Mouse (Mus musculus): ENCODE data around the gene Lama2.

The Lama2 gene

GRCm38 (mm10) chr10:27619658-27620057, at the start of gene Lama2:
Gene Lama2 (minus strand): TSS chr10:27619758.
- no peak for DNase-seq (ENCODE audit: extremely low spot score)

- no peak for DNase-seq (ENCODE audit: extremely low spot score)
These were observed 44.8 kb upstream of the Lama2 start for GRCm38 (mm10) chr10:27664391-27664790.

GRCm38 (mm10) chr10:27663396-27663795, 43.8 kb upstream of the Lama2 start:
- DNase-seq (ENCODE audit: extremely low spot score), result no peak

GRCm38 (mm10) chr10:27654164-27654563, 34.6 kb upstream of the Lama2 start:
- DNase-seq (ENCODE audit: extremely low spot score), result no peak

- no peak for DNase-seq (ENCODE audit: extremely low spot score)
These were observed 33.3 kb upstream of the Lama2 start for GRCm38 (mm10) chr10:27652694-27653335.

- no peak for DNase-seq (ENCODE audit: extremely low spot score)
These were observed 16.2 kb upstream of the Lama2 start for GRCm38 (mm10) chr10:27635721-27636120.

GRCm38 (mm10) chr10:27631002-27631401, 11.4 kb upstream of the Lama2 start:
- no peak for DNase-seq (ENCODE audit: extremely low spot score)

- no peak for DNase-seq (ENCODE audit: extremely low spot score)
These were observed 2.3 kb upstream of the Lama2 start for GRCm38 (mm10) chr10:27621697-27622449.

GRCm38 (mm10) chr10:27617522-27618020, 2.0 kb downstream of the Lama2 start:
- no peak for DNase-seq (ENCODE audit: extremely low spot score)

GRCm38 (mm10) chr10:27616641-27617415, 2.7 kb downstream of the Lama2 start:
- DNase-seq (ENCODE audit: extremely low spot score), result peak; percentile 62

- no peak for DNase-seq (ENCODE audit: extremely low spot score)
These were observed 23.9 kb downstream of the Lama2 start for GRCm38 (mm10) chr10:27595675-27596074.

GRCm38 (mm10) chr10:27533217-27533616, 86.3 kb downstream of the Lama2 start:
- no peak for DNase-seq (ENCODE audit: extremely low spot score)

- DNase-seq (ENCODE audit: extremely low spot score), result no peak
These were observed 110.6 kb downstream of the Lama2 start for GRCm38 (mm10) chr10:27508847-27509459.

- no peak for DNase-seq (ENCODE audit: extremely low spot score)
These were observed 118.7 kb downstream of the Lama2 start for GRCm38 (mm10) chr10:27500863-27501262.

GRCm38 (mm10) chr10:27488452-27488851, 131.1 kb downstream of the Lama2 start:
- no peak for DNase-seq (ENCODE audit: extremely low spot score)

GRCm38 (mm10) chr10:27484041-27484440, 135.5 kb downstream of the Lama2 start:
- no peak for DNase-seq (ENCODE audit: extremely low spot score)

GRCm38 (mm10) chr10:27475540-27475939, 144.0 kb downstream of the Lama2 start:
- no peak for DNase-seq (ENCODE audit: extremely low spot score)

- DNase-seq (ENCODE audit: extremely low spot score), result no peak
These were observed 151.3 kb downstream of the Lama2 start for GRCm38 (mm10) chr10:27468274-27468673.

- no peak for DNase-seq (ENCODE audit: extremely low spot score)
These were observed 205.7 kb downstream of the Lama2 start for GRCm38 (mm10) chr10:27413583-27414465.

GRCm38 (mm10) chr10:27390753-27391152, 228.8 kb downstream of the Lama2 start:
- no peak for DNase-seq (ENCODE audit: extremely low spot score)

- DNase-seq (ENCODE audit: extremely low spot score), result no peak
These were observed 232.0 kb downstream of the Lama2 start for GRCm38 (mm10) chr10:27387531-27387930.

All from embryo, embryonic 9.5 days (tissue).